Mouse (Mus musculus) myocyte (in vitro differentiated cells): Measurements from ENCODE around the gene Capn11. TPM values are rescaled to one million over a fixed set of nuclear protein-coding genes. Genes with fewer than 3 reads are reported as not detected.

ENCODE experiments used
- H3K27me3 ChIP-seq: one replicate; pipeline ENCODE4 v1.6.1; 2011; ENCODE audit not compliant: control insufficient read depth, insufficient read depth, insufficient read length
- H3K36me3 ChIP-seq: one replicate; pipeline ENCODE4 v1.6.1; 2011; ENCODE audit not compliant: control insufficient read depth, insufficient read depth
- H3K4me2 ChIP-seq: one replicate; pipeline ENCODE4 v1.6.1; 2011; ENCODE audit warnings: low read depth, control low read depth
- H3K4me3 ChIP-seq: one replicate; pipeline ENCODE4 v1.5.1; 2011; ENCODE audit warnings: mild to moderate bottlenecking, control low read depth, moderate library complexity
- H3K79me2 ChIP-seq: one replicate; pipeline ENCODE4 v1.6.1; 2011; ENCODE audit not compliant: control insufficient read depth, insufficient read depth
- H3ac ChIP-seq: one replicate; pipeline ENCODE4 v1.6.1; 2011; ENCODE audit not compliant: control insufficient read depth, insufficient read length
- CEBPB ChIP-seq: IDR thresholded peaks from 2 replicates; pipeline ENCODE4 v1.6.1; 2011; ENCODE audit warnings: mild to moderate bottlenecking, moderate library complexity; ENCODE audit not compliant: poor library complexity, insufficient read depth, severe bottlenecking
- E2F4 ChIP-seq: IDR thresholded peaks from one replicate; pipeline ENCODE4 v1.6.1; 2011; ENCODE audit warnings: mild to moderate bottlenecking, control low read depth, moderate library complexity; ENCODE audit not compliant: insufficient read depth
- MAX ChIP-seq: IDR thresholded peaks from one replicate; pipeline ENCODE4 v1.6.1; 2011; ENCODE audit warnings: low read depth, mild to moderate bottlenecking, control low read depth
- MYOD1 ChIP-seq, 3 experiments: IDR thresholded peaks; one replicate each; pipeline ENCODE4 v1.6.1; 2011; ENCODE audit warnings: control low read depth in 2 of 3, low read depth in 2 of 3, mild to moderate bottlenecking in 2 of 3, moderate library complexity in 1 of 3; ENCODE audit not compliant: insufficient read length in 2 of 3, control insufficient read depth in 1 of 3
- MYOG ChIP-seq, 3 experiments: IDR thresholded peaks; one replicate each; pipeline ENCODE4 v1.6.1; 2011; ENCODE audit warnings: control low read depth in 2 of 3, low read depth in 2 of 3, mild to moderate bottlenecking in 2 of 3; ENCODE audit not compliant: insufficient read length in 2 of 3, control insufficient read depth in 1 of 3, insufficient read depth in 1 of 3
- POLR2A ChIP-seq: IDR thresholded peaks from one replicate; pipeline ENCODE4 v1.6.1; 2011; ENCODE audit warnings: low read depth, mild to moderate bottlenecking, control low read depth, moderate library complexity; ENCODE audit not compliant: insufficient read length
- POLR2AphosphoS2 ChIP-seq: IDR thresholded peaks from one replicate; pipeline ENCODE4 v1.6.1; 2011; ENCODE audit warnings: low read depth, control low read depth; ENCODE audit not compliant: insufficient read length
- REST ChIP-seq: IDR thresholded peaks from one replicate; pipeline ENCODE4 v1.6.1; 2011; ENCODE audit warnings: mild to moderate bottlenecking, control low read depth, moderate library complexity; ENCODE audit not compliant: insufficient read depth, insufficient read length
- SRF ChIP-seq: IDR thresholded peaks from one replicate; pipeline ENCODE4 v1.6.1; 2011; ENCODE audit warnings: low read depth; ENCODE audit not compliant: control insufficient read depth, insufficient read length
- TCF12 ChIP-seq: IDR thresholded peaks from one replicate; pipeline ENCODE4 v1.6.1; 2011; ENCODE audit warnings: mild to moderate bottlenecking, control low read depth; ENCODE audit not compliant: poor library complexity, insufficient read depth, severe bottlenecking
- TCF3 ChIP-seq: IDR thresholded peaks from one replicate; pipeline ENCODE4 v1.6.1; 2011; ENCODE audit warnings: low read depth, control low read depth; ENCODE audit not compliant: insufficient read length
- USF1 ChIP-seq: IDR thresholded peaks from one replicate; pipeline ENCODE4 v1.6.1; 2011; ENCODE audit warnings: low read depth, mild to moderate bottlenecking, control low read depth, moderate library complexity
- polyA plus RNA-seq: library from polyadenylated mRNA; unstranded; fragments of >200 nt; fragmentation: generic; extraction: Trizol; gene quantifications from one replicate; pipeline ENCODE4 v1.2.1, GENCODE M21; 2012; ENCODE audit warnings: missing spikeins

Gene Capn11
- polyA plus RNA-seq, 1 experiment: 0.38 TPM

- peak overlapping the region; percentile 94 for H3K4me3 ChIP-seq
- TF ChIP-seq USF1: no peak
- TF ChIP-seq POLR2A: no peak
- peak in 1 of 3 experiments; percentile 8 for TF ChIP-seq MYOD1 (IDR thresholded peaks at IDR 0.05; ENCODE audit: control insufficient read depth in 1 of 3, insufficient read length in 2 of 3, low read depth in 2 of 3)
- no peak for TF ChIP-seq CEBPB
- no peak for TF ChIP-seq SRF
- TF ChIP-seq TCF3: no peak
- no peak for TF ChIP-seq REST
- TF ChIP-seq E2F4: no peak
- no peak for TF ChIP-seq MAX
- TF ChIP-seq MYOG (IDR thresholded peaks at IDR 0.05; ENCODE audit: control insufficient read depth in 1 of 3, insufficient read depth in 1 of 3, insufficient read length in 2 of 3, low read depth in 2 of 3): peak in 1 of 3 experiments; percentile 25
- TF ChIP-seq TCF12: no peak
- TF ChIP-seq POLR2AphosphoS2: no peak
- peak overlapping the region; percentile 55 for H3ac ChIP-seq
- peaks cover 89% of the 10 kb centered on the region for H3K79me2 ChIP-seq
- H3K4me2 ChIP-seq: peak overlapping the region; percentile 73
- H3K27me3 ChIP-seq: no peaks in the 10 kb centered on the region
- H3K36me3 ChIP-seq: no peaks in the 10 kb centered on the region
Measured at GRCm38 (mm10) chr17:45685171-45686092, 26.3 kb upstream of the Capn11 start.

GRCm38 (mm10) chr17:45684667-45685131, 25.6 kb upstream of the Capn11 start:
- no peaks in the 10 kb centered on the region for H3K27me3 ChIP-seq
- peaks cover 82% of the 10 kb centered on the region for H3K79me2 ChIP-seq
- peak overlapping the region; percentile 55 for H3ac ChIP-seq
- peak overlapping the region; percentile 94 for H3K4me3 ChIP-seq
- H3K4me2 ChIP-seq: peak overlapping the region; percentile 73
- no peak for TF ChIP-seq E2F4
- TF ChIP-seq TCF12: no peak
- TF ChIP-seq POLR2A: no peak
- TF ChIP-seq MAX: no peak
- TF ChIP-seq MYOG (IDR thresholded peaks at IDR 0.05; ENCODE audit: control insufficient read depth in 1 of 3, insufficient read depth in 1 of 3, insufficient read length in 2 of 3, low read depth in 2 of 3): no peak
- TF ChIP-seq CEBPB: no peak
- no peak for TF ChIP-seq SRF
- H3K36me3 ChIP-seq: no peaks in the 10 kb centered on the region

- H3K27me3 ChIP-seq: no peaks in the 10 kb centered on the region
- H3K79me2 ChIP-seq: peaks cover 66% of the 10 kb centered on the region
- TF ChIP-seq CEBPB: no peak
- no peak for TF ChIP-seq REST
- no peak for TF ChIP-seq TCF3
- no peak for TF ChIP-seq MAX
- TF ChIP-seq USF1: no peak
- no peak for TF ChIP-seq MYOD1 (IDR thresholded peaks at IDR 0.05; ENCODE audit: control insufficient read depth in 1 of 3, insufficient read length in 2 of 3, low read depth in 2 of 3)
- TF ChIP-seq POLR2A: no peak
- TF ChIP-seq TCF12: no peak
- no peak for TF ChIP-seq MYOG (IDR thresholded peaks at IDR 0.05; ENCODE audit: control insufficient read depth in 1 of 3, insufficient read depth in 1 of 3, insufficient read length in 2 of 3, low read depth in 2 of 3)
- no peak for TF ChIP-seq POLR2AphosphoS2
- TF ChIP-seq SRF: no peak
- TF ChIP-seq E2F4: no peak
- H3ac ChIP-seq: no peak overlapping the region
- H3K4me2 ChIP-seq: no peak overlapping the region
- no peaks in the 10 kb centered on the region for H3K36me3 ChIP-seq
- no peak overlapping the region for H3K4me3 ChIP-seq
Measured at GRCm38 (mm10) chr17:45682843-45683242, 23.7 kb upstream of the Capn11 start.

- no peak overlapping the region for H3ac ChIP-seq
- TF ChIP-seq MYOD1 (IDR thresholded peaks at IDR 0.05; ENCODE audit: control insufficient read depth in 1 of 3, insufficient read length in 2 of 3, low read depth in 2 of 3) (no peak), CEBPB (no peak), MYOG (IDR thresholded peaks at IDR 0.05; ENCODE audit: control insufficient read depth in 1 of 3, insufficient read depth in 1 of 3, insufficient read length in 2 of 3, low read depth in 2 of 3) (no peak), MAX (no peak), USF1 (no peak), E2F4 (no peak), TCF3 (no peak), TCF12 (no peak)
- H3K4me3 ChIP-seq: no peak overlapping the region
- H3K27me3 ChIP-seq: no peaks in the 10 kb centered on the region
- no peak overlapping the region for H3K4me2 ChIP-seq
- peaks cover 54% of the 10 kb centered on the region for H3K79me2 ChIP-seq
- no peaks in the 10 kb centered on the region for H3K36me3 ChIP-seq
Measured at GRCm38 (mm10) chr17:45681588-45681987, 22.5 kb upstream of the Capn11 start.

GRCm38 (mm10) chr17:45680391-45680980, 21.4 kb upstream of the Capn11 start:
- H3K27me3 ChIP-seq: no peaks in the 10 kb centered on the region
- H3ac ChIP-seq: no peak overlapping the region
- no peaks in the 10 kb centered on the region for H3K36me3 ChIP-seq
- no peak overlapping the region for H3K4me3 ChIP-seq
- TF ChIP-seq TCF3 (no peak), MYOG (IDR thresholded peaks at IDR 0.05; ENCODE audit: control insufficient read depth in 1 of 3, insufficient read depth in 1 of 3, insufficient read length in 2 of 3, low read depth in 2 of 3) (no peak), MAX (no peak)
- peaks cover 45% of the 10 kb centered on the region for H3K79me2 ChIP-seq
- H3K4me2 ChIP-seq: peak overlapping the region; percentile 30
